Mouse (Mus musculus): ENCODE data around the gene Rnf180.

Rnf180 gene

DNA sequence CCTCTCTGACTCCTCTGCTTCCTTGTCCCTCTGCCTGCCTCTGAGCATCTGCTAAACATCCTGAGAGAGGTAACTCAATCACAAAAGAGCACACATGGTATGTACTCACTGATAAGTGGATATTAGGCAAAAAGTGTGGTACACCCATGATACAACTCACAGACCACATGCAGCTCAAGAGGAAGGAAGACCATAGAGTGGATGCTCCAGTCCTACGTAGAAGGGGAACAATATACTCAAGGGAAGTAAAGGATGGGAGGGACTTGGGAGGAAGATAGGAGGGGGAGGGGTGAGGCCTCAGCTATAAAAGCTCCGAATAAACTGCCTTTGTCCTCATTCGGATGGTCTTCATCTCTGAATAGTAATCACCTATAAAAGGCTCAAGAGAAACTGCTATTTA, 96.6 kb downstream of the Rnf180 start:
- no peak for TF ChIP-seq GATA4 (IDR thresholded peaks at IDR 0.05; ENCODE audit: insufficient replicate concordance, low read length)

DNA sequence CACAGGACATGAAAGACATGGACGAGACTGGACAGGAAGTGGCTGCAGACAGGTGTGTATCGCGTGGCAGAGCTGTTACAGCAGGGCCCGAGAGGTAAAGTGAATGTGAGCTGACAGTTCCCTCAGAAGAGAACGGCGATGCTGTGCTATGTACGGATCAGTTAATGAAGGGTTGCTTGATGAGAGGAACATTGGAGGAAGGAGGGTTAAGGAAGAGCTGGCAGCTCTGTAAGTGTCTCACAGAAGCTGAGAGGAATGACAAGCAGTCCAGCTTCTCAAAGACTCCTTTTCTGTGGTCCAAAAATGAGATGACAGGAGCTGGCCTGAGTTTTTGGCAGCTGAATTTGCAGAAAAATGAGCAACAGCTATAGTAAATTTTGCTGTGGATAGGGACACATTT, 101.0 kb downstream of the Rnf180 start:
- TF ChIP-seq GATA4 (IDR thresholded peaks at IDR 0.05; ENCODE audit: insufficient replicate concordance, low read length), result no peak

- TF ChIP-seq GATA4 (IDR thresholded peaks at IDR 0.05; ENCODE audit: insufficient replicate concordance, low read length), result no peak
Observed at GRCm38 (mm10) chr13:105188730-105189129, 105.9 kb downstream of the Rnf180 start.

- no peak for TF ChIP-seq GATA4 (IDR thresholded peaks at IDR 0.05; ENCODE audit: insufficient replicate concordance, low read length)
Observed at GRCm38 (mm10) chr13:105180781-105181180, 113.8 kb downstream of the Rnf180 start.

DNA sequence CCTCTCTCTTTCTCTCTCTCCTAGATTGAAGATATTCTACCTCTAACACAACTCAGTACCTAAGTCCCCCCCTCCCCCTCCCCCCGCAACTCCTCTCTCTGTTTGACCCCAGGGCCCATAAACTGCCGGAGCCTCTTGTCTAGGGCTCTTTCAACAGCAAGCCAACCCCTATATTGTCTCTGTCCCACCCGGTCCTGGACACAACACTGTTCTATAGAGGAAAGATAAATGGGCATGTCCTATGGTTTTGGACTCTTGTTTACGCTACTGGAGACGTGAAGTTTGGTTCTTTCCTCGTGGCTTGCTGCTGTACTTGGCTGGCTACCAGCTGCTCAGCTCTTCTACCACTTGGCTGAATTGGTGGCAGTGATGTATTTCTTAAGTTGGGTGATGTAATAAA, 129.2 kb downstream of the Rnf180 start:
- TF ChIP-seq GATA4 (IDR thresholded peaks at IDR 0.05; ENCODE audit: insufficient replicate concordance, low read length), result no peak

DNA sequence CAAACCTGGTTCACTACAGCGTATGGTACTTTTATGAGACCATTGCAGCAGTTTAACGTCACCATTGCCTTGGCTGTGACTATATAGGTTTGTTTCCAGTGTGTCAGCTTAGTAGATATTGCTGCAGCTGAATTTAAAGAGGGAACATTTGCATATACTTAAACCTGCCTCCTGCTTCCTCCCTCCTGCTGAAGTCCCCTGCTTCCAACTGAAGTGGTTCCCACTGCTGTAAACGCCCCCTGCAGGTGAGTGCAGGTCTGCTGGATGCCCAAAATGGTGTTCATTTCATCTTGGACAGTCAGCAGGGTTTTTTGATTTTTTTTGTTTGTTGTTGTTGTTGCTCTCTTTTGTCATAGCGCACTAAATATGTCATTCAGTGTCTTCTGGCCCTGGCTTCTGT, 140.7 kb downstream of the Rnf180 start:
- TF ChIP-seq GATA4 (IDR thresholded peaks at IDR 0.05; ENCODE audit: insufficient replicate concordance, low read length), result no peak

DNA sequence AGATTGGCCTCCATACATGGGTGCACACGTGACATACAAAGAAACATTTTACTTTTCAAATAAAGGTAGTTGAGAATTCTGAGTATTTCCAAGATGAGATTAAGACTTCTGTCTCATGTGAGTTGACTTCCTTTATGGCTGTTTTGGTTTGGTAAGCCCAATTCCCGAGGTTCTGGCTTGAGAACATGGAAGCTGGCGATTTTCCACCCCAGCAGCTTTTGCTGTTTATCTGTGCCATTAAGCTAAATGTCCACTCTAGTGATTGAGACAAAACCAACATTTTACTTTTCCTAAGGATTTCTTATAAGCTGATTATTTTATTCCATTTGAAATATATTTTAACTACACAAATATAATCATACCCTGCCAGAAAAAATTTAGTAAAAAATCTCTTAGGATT, 144.6 kb downstream of the Rnf180 start:
- TF ChIP-seq GATA4 (IDR thresholded peaks at IDR 0.05; ENCODE audit: insufficient replicate concordance, low read length), result no peak

DNA sequence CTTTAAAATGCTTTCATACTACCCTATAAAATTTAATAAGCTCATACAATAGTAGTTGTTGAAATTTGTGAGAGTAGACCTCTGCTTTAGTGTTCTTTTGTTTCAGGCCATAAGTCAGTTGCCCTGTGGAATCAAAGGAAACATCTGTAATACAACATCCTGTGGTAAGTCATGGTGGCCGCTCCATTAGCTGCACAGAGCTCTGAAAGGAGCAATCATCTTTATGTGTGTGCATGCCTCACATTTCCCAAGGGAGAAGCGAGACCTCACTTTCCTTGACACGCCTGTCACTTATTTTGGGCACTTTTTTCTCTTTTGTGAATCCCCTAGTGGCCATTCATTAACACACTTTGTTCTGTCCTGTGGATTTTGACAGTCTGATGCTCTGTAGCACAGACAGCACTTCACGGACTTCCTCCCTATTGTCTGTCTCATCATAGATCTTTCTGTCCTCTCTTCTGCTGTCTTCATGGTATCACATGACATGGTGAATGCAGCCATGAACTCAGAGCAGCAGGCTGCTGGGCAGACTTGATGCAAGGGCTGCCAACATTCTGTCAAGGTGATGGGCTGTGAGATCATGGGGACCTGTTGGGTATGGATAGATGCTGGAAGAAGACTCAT, 146.7 kb downstream of the Rnf180 start:
- no peak for TF ChIP-seq GATA4 (IDR thresholded peaks at IDR 0.05; ENCODE audit: insufficient replicate concordance, low read length)

- no peak for TF ChIP-seq GATA4 (IDR thresholded peaks at IDR 0.05; ENCODE audit: insufficient replicate concordance, low read length)
Observed at GRCm38 (mm10) chr13:105146827-105147226, 147.8 kb downstream of the Rnf180 start.

DNA sequence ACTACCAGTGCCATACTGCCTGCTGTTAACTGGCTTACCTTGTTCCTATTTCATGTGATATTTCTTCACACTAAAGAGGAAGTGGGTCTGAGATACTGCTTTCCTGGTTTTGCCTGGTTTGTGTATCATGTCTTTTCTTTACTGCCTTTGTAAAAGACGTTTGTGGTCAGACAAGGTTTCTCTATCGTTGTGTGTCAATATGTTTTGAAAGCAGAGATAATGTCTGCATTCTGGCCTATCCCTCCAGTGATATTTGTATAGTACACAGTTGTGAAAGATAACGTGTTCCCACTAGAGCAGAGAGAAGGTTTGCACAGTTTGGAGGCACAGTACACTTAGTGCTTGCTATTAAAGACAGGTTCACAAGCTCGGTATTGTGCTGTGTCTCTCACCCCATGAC, 154.7 kb downstream of the Rnf180 start:
- TF ChIP-seq GATA4 (IDR thresholded peaks at IDR 0.05; ENCODE audit: insufficient replicate concordance, low read length), result no peak

GRCm38 (mm10) chr13:105134397-105134796, 160.2 kb downstream of the Rnf180 start:
- TF ChIP-seq GATA4 (IDR thresholded peaks at IDR 0.05; ENCODE audit: insufficient replicate concordance, low read length), result peak; percentile 92

GRCm38 (mm10) chr13:105132776-105133175, 161.8 kb downstream of the Rnf180 start:
- no peak for TF ChIP-seq GATA4 (IDR thresholded peaks at IDR 0.05; ENCODE audit: insufficient replicate concordance, low read length)

- TF ChIP-seq GATA4 (IDR thresholded peaks at IDR 0.05; ENCODE audit: insufficient replicate concordance, low read length), result no peak
Observed at GRCm38 (mm10) chr13:105132370-105132769, 162.2 kb downstream of the Rnf180 start.

GRCm38 (mm10) chr13:105130080-105130479, 164.5 kb downstream of the Rnf180 start:
- TF ChIP-seq GATA4 (IDR thresholded peaks at IDR 0.05; ENCODE audit: insufficient replicate concordance, low read length), result no peak

DNA sequence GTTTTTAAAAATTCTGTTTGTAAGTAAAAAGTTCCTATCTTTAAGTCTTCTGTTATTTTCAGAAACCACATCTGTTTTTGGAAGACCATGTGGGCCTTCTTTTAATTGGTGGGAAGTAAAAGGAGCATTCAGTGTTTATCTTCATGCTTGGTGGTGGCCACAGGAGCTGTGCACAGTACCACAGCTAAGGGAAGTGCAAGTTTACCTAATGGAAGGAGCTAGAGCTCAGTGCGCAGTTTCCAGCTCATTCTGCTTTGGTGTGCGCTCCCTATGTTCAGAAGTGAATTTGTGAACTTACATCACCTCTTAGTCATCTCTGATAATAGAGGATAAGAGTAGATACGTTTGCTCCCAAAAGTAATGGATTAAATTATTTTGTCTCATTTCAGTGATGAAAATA, 172.5 kb downstream of the Rnf180 start:
- no peak for TF ChIP-seq GATA4 (IDR thresholded peaks at IDR 0.05; ENCODE audit: insufficient replicate concordance, low read length)

- no peak for TF ChIP-seq GATA4 (IDR thresholded peaks at IDR 0.05; ENCODE audit: insufficient replicate concordance, low read length)
Observed at GRCm38 (mm10) chr13:105121617-105122016, 173.0 kb downstream of the Rnf180 start.

DNA sequence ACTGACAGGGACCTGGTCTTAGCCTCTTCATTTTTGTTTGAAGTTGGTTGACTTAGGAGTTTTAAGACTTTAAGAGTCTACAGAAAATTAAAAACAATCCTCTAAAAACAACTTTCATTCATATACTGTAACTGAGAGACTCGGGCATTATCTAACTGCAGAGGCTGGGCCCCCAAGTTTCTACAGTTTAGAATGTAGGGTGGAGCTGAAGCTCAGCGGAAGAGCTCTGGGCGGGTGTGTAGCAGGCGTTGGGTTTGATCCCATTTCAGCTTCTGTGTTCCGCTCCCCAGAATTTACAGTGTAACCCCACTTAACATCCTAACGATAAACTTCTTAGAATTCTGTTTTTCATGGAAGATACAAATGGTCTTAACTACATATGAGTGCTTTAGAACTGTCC, 183.0 kb downstream of the Rnf180 start:
- no peak for TF ChIP-seq GATA4 (IDR thresholded peaks at IDR 0.05; ENCODE audit: insufficient replicate concordance, low read length)
